Mouse (Mus musculus) cerebellum, adult 8-10 months (tissue): ENCODE measurements around the gene Pxylp1.

Source experiments
- DNase-seq: peaks from one replicate; pipeline ENCODE4 v3.0.0; 2022

The Pxylp1 gene

DNA sequence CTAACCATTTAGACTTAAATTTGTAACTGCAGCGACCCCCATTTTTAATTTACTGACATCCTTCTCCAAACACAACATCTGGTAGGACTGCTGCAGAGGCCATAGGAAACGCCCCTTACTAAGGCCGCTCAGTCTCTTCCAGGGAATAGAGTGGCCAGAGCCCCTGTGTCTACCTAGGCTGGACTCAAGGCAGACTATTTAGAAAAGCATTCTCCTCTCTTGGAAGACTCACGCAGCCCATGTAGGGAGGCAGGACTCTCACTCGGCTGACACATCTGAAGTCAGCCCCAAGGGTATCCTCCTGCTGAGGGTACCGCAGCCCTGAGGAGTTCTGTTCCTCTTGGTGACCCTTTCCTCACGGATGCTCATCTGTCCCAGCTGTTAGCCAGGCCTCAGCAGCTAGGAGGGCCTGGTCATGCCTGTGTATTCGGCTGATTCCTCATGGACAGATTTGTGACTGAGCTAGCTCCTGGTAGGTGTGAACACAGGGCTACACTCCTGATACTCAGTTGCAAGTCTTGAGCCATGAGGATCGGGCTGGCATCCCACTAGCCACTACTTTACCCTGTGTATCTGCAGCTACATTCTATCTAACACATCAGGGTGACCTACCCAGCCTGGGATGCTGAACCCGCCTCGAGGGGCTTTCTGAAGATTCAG lies 73.5 kb downstream of the Pxylp1 start:
- no peak for DNase-seq

DNA sequence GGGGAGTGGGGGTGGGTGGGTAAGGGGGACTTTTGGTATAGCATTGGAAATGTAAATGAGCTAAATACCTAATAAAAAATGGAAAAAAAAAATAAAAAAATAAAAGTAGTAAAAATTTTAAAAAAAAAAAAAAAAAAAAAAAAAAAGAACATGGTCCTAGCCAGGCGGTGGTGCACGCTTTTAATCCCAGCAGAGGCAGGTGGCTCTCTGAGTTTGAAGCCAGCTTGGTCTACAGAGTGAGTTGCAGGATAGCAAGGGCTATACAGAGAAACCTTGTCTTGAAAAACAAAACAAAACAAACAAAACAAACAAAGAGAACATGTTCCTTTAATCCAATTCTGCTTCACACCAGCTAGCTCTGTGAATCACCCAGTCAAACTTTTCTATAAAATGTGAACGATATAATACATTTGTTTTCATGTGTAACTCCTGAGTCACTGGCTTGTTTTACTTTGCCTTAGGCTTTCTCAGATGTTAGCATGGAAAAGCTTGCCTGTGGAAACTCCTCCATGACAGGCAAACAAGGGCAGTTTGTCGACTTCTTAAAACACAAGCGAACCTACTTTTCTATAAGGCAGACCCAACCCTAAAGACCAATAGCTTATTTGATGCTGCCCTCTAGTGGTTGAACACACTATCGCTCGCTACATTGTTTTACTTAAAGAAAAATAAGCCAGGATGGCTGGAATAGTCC lies 74.2 kb downstream of the Pxylp1 start:
- DNase-seq = peak; percentile 64

DNA sequence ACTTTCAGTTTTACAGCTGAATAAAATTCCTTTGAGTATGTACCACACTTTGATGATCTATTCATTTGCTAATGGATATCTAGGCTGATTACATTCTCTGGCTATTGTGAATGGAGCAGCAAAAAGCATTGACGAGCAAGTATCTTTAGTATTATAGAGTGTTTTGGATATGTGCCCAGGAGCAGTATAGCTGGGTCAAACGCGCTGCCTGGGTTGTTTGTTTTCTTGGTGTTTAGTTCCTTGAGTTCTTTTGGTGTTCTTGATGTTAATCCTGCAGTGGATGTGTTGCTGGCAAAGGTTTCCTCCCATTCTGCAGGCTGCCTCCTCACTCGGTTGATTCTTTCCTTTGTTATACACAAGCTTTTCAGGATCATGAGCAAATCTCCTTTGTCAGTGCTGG lies 80.5 kb downstream of the Pxylp1 start:
- no peak for DNase-seq

DNA sequence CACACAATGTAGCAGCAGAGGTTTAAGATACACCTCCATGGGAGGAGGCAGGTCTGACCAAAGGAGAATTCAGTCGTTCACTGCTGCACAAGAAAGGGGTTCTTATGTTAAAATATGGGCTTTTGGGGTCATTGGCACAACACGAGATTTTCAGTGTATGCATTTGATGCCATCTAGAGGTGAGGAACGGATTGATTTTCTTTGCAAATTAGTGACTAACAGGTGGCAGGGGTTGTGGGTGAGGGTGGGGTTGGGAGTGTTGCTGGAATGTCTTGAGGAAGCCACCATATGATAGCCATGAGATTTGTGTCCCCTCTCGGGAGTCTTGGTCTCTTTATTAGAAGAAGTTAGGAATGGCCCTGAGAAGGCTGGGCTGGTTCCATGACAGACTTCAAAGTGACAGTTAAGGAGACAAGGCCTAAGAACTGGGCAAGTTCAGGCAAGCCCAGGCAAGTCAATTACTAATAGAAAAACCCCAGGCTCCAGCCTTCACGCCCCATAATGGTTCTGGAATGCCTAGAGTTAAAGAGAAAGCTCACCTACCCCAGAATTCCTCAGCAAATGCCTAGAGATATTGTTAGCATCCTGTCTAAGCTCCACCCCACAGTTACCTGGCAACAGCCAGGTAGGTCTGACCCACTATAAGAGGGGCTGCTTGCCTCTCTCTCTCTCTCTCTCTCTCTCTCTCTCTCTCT lies 92.2 kb downstream of the Pxylp1 start:
- no peak for DNase-seq

DNA sequence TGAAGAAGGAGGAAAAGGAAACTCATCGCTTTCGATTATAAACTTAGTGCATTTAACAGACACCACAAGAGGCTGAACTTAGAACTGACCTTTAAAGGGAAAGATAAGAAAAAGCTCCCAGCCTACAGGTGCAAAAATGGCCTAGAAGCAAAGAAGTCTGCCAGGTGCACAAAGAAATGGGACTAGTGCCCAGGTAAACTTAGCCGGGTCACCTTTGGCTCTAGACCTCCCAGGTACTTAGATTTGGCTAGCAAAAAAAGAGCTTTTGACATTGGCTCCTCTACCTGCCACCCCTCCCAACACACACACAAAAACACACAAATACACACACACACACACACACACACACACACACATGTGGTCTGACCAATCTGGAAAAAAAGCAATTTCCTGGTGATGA lies 95.2 kb downstream of the Pxylp1 start:
- DNase-seq = no peak

DNA sequence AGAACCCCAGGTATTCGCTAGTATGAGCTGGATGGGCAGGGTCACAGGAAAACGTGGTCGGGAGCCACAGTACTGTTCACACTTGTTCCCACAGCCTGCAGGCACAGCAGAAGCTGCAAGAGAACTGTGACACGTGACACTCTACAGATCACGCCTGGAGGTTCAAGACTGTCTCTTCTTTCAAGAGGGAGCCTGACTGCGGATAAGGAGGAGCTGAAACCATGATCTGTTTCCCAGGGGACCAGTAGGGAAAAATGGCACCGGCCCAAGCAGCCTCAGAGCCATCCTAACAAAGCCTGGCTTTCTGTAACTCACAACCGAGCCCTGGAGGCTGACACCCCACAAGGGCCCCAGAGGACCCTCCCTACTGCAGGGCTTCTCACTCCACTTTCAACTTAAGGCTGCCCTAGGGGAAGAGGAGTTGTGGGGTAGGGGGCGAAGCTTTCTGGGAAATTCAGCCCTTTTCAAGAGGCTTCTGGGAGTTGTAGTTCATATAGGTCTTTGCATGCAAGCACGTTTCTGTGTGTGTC lies 97.0 kb downstream of the Pxylp1 start:
- DNase-seq = peak; percentile 35

DNA sequence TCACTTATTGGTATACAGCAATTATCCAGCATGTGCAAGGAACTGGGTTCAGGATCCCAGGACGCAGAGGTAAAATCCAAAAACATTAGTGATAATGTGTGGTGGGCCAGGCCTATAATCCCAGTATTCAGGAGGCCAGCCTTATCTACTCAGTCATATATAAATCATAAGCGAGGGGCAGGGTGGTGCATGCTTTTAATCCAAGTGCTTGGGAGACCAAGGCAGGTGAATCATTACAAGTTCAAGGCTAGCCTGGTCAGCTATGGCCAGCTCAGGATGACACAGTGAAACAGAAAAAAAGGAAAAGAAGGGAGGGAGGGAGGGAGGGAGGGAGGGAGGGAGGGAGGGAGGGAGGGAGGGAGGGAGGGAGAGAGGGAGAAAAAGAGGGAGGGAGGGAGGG lies 97.9 kb downstream of the Pxylp1 start:
- no peak for DNase-seq

DNA sequence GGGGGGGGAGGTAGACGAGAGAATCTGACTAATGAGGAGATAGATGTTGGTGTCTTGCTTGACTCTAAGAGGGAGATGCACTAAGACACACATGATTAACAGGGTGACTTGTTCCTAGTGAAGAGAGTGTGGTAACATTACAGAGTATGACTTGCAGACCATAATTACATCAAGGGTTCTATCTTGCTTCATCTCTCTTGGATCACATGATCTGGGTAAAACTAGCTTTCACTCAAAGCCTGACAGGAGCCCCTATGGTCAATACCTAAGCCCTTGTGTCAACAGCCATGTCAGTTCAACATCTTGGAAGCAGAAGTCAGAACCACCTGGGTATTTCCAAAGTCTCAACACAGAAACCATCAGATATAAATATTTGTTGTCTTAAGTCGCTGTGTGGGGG lies 99.9 kb downstream of the Pxylp1 start:
- no peak for DNase-seq

DNA sequence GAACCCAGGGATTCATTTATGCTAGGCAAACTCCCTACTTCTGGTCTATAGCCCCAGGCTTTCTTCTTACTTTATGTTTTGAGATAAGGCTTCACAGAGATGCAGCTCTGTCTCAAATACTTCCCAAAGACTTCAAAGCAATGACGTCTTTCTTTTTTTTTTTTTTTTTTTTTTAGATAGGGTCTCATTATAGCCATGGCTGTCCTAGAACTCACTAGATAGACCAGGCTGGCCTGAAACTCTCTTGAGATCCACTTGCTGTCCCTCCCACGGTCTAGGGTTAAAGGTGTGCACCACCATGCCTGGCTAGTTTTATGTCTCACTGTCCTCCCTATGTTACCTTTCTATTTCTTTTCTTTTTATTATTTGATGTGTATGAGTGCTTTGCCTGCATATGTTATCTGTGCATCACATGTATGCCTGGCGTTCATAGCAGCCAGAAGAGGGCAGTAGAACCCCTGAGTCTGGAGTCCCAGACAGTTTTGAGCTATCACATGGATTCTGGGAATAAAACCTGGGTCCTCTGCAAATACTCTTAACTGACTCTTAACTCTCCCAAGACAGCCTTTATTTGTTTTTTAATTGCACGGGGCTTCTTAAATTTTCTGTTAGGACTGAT lies 102.0 kb downstream of the Pxylp1 start:
- no peak for DNase-seq

DNA sequence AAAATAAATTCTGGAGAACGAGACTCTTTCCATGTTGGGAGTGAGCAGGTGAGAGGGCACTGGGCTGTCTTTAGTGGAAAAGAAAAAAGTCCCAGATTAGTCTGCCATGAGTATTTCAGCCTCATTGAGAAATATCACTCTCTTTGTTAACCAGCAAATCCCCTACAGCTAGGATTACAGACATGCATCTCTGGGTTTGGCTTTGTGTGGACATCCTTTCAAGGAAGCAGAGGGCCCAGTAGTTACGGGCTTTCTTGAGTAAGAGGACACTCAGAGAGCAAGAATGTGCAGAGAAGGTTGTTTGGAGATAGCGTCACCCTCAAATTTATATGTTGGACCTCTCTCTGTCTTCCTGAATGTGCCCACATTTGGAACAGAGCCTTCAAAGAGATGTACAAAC lies 102.6 kb downstream of the Pxylp1 start:
- DNase-seq = no peak

DNA sequence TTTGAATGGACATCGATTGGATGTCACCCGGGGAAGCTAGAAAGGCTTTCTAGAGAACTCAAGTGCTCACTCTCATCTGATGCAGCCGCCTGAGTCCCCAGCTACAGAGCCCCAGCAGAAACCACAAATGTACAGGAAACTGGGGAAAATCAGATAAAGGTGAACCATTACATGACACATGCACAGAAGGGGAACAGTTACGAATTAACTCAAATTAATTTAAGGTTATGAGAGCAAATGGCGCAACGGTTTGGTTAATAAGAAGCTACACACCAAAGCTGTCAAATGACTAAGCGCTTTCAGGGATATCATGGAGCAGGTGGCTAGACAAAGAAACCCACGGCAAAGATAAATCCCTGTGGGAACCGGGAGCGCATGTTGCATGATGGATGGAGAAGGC lies 104.7 kb downstream of the Pxylp1 start:
- no peak for DNase-seq

DNA sequence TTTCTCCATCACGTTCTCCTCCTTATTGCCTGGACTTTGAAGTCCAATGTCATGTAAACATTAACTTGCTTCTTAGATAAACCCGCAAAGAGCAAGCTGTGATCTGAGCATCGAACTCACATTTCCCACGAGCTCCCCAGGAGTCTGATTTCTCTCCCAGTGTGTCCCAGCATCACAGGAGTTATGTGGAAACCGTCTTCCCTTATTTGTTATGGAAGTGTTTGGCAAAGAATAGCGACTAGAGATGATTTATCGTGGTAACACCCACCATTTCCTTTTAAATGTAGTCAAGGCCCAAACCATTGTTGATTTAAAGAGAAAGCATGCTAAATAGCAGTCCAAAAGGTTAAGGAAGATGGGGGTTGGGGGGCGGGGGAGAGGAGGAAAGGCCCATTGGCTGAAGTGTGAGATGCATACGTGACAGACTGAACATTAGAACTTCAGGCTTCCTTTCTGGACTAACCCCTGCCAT lies 106.6 kb downstream of the Pxylp1 start:
- no peak for DNase-seq

DNA sequence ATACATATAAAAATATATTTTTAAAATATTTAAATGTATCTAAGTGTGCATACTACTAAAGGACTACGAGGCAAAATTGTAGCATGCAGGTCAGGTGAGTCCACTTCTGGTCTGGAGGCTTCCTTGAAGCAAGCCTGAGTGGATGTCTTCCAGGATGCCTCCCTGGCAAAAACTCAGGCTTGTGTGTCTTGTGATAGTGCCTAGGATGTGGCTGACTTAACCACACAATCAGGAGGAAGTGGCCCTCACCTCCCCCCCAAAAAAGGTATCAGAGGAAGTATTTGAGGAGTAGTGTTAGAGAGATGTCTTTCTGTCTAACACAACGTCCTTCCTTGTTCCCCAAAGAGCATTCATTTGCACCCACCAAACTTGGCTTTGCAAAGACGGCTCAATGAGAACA lies 107.3 kb downstream of the Pxylp1 start:
- DNase-seq = no peak

DNA sequence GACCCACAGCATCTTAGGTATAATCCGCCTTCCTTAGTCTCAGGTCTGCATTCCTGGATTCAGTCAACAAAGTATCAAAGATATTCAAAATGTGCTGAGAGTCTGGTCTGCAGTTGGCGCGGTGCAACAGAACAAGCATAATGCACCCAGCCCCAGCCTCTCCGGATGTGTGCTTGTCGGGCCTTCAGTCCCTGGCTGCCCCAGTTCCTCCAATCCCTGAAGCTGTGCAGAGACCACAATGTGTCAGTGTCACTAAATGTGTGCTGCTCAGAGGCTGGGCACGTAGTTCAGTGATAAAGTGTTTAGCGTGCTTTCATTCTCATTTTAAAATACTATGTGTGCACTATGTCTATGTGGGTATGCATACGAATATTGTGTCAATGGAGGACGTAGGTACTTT lies 108.8 kb downstream of the Pxylp1 start:
- DNase-seq = no peak

DNA sequence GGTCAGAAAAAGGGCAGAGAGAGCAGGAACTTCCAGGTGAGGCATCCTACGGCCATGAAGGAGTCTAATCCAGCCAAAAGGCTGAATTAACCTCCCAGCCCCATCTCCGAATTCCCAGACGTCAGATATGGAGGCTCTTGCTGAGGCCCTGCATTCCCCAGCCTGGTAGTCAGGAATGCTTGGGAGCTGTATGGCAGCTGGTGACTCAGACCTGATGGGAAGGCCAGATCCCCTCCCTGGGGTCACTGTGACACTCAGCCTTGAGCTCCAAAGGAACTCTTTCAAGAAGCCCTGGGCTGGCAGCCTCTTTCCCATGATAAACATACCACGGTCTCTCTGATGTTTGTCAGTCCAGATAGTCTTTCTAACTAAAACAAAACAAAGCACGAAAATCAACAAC lies 109.2 kb downstream of the Pxylp1 start:
- DNase-seq = no peak

DNA sequence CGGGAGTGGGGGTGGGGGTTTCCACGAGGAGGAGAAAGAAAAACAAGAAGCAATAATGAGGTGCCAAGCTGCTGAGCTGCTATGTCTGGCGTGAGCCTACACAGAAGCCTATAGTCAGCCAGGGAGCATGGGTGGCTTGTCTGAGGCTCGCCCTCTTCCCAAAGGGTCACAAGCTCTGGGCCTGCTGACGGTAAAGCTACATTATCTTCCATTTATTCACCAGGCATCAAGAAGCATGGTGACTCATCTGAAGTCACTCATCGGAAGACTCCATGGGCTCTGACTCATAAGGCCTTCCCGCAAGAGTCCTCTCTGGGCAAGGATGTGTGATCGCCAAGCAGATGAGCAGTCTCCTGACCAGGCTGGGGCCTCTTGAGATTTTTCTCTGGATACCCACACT lies 110.4 kb downstream of the Pxylp1 start:
- DNase-seq = no peak
